Mouse (Mus musculus) CH12.LX (cell line): ENCODE measurements around the gene Defb26. TPM values are rescaled to one million over a fixed set of nuclear protein-coding genes. Genes with fewer than 3 reads are reported as not detected.

ENCODE experiments used
- DNase-seq: peaks from one replicate; pipeline ENCODE4 v3.0.0-alpha.2; 2013; ENCODE audit errors: extremely low read depth
- H3K27ac ChIP-seq: 2 replicates; pipeline ENCODE4 v1.5.1; 2012; ENCODE audit warnings: low read depth, mild to moderate bottlenecking, control low read depth, moderate library complexity; ENCODE audit not compliant: insufficient read depth
- H3K27me3 ChIP-seq: replicated peaks from 2 replicates; pipeline ENCODE3; 2012; ENCODE audit warnings: inconsistent platforms
- H3K36me3 ChIP-seq, 2 experiments: replicated peaks in 1 of 2; 2 replicates each; pipeline versions ENCODE3 to v1.6.1; 2012; ENCODE audit warnings: inconsistent platforms in 1 of 2, low read length in 1 of 2, mild to moderate bottlenecking in 1 of 2, mixed read lengths in 1 of 2, moderate library complexity in 1 of 2; ENCODE audit not compliant: control insufficient read depth in 1 of 2, insufficient read depth in 1 of 2
- H3K4me1 ChIP-seq, 2 experiments: 2 replicates each; pipeline ENCODE4 v1.6.1; 2012; ENCODE audit warnings: inconsistent platforms in 1 of 2, moderate library complexity in 1 of 2; ENCODE audit not compliant: insufficient read depth in 2 of 2, control insufficient read depth in 1 of 2
- H3K4me2 ChIP-seq: 2 replicates; pipeline ENCODE4 v1.6.1; 2012; ENCODE audit warnings: low read depth, mild to moderate bottlenecking, control low read depth; ENCODE audit not compliant: poor library complexity, insufficient read depth, severe bottlenecking
- H3K4me3 ChIP-seq, 3 experiments: fragments of 150-350 bp in 1 of 3; sonication (generic) in 1 of 3; replicated peaks in 1 of 3; 2 replicates each; pipeline versions ENCODE3 to v1.5.1; 2011 to 2012; ENCODE audit warnings: low read depth in 2 of 3, low read length in 2 of 3, mild to moderate bottlenecking in 2 of 3, moderate library complexity in 2 of 3, control low read depth in 1 of 3, improper control_type of control experiment in 1 of 3, inconsistent platforms in 1 of 3, mixed read lengths in 1 of 3; ENCODE audit not compliant: poor library complexity in 1 of 3
- H3K79me2 ChIP-seq: replicated peaks from 2 replicates; pipeline ENCODE4 v1.6.1; 2012; ENCODE audit warnings: mild to moderate bottlenecking, moderate library complexity; ENCODE audit not compliant: control insufficient read depth, poor library complexity, insufficient read depth, severe bottlenecking; ENCODE audit errors: extremely low read depth
- H3K9ac ChIP-seq: 2 replicates; pipeline ENCODE4 v1.6.1; 2012; ENCODE audit warnings: low read depth, mild to moderate bottlenecking, control low read depth, moderate library complexity; ENCODE audit not compliant: insufficient read depth
- H3K9me3 ChIP-seq: replicated peaks from 2 replicates; pipeline ENCODE3; 2012; ENCODE audit warnings: low read length, inconsistent platforms, mixed read lengths
- BHLHE40 ChIP-seq: IDR thresholded peaks from 2 replicates; pipeline ENCODE4 v1.6.1; 2011; ENCODE audit warnings: mild to moderate bottlenecking, low read depth, low read length, improper control_type of control experiment
- CTCF ChIP-seq, 2 experiments: IDR thresholded peaks in 1 of 2; conservative IDR thresholded peaks in 1 of 2; 2 replicates each; pipeline ENCODE4 v1.5.1; 2011 to 2012; ENCODE audit warnings: low read depth in 2 of 2, low read length in 2 of 2, improper control_type of control experiment in 1 of 2, inconsistent platforms in 1 of 2, mild to moderate bottlenecking in 1 of 2, moderate library complexity in 1 of 2
- ELF1 ChIP-seq: IDR thresholded peaks from 2 replicates; pipeline ENCODE4 v1.6.1; 2014; ENCODE audit warnings: low read depth, mild to moderate bottlenecking, inconsistent platforms, low read length, improper control_type of control experiment
- ETS1 ChIP-seq: conservative IDR thresholded peaks from 2 replicates; pipeline ENCODE4 v1.6.1; 2012; ENCODE audit warnings: low read depth, mild to moderate bottlenecking, inconsistent platforms, low read length, improper control_type of control experiment, moderate library complexity
- HCFC1 ChIP-seq: IDR thresholded peaks from 2 replicates; pipeline ENCODE4 v1.6.1; 2012; ENCODE audit warnings: low read depth, mild to moderate bottlenecking, inconsistent platforms, low read length, improper control_type of control experiment
- JUND ChIP-seq: conservative IDR thresholded peaks from 2 replicates; pipeline ENCODE4 v1.6.1; 2011; ENCODE audit warnings: low read depth, low read length, improper control_type of control experiment
- MAFK ChIP-seq: IDR thresholded peaks from 2 replicates; pipeline ENCODE4 v1.6.1; 2011; ENCODE audit warnings: low read length, improper control_type of control experiment; ENCODE audit not compliant: insufficient replicate concordance
- MEF2A ChIP-seq: IDR thresholded peaks from 2 replicates; pipeline ENCODE4 v1.6.1; 2014; ENCODE audit warnings: low read depth, mild to moderate bottlenecking, inconsistent platforms, low read length, improper control_type of control experiment, borderline replicate concordance
- MXI1 ChIP-seq: IDR thresholded peaks from 2 replicates; pipeline ENCODE4 v1.6.1; 2011; ENCODE audit warnings: mild to moderate bottlenecking, low read depth, low read length, improper control_type of control experiment
- MYC ChIP-seq: IDR thresholded peaks from 2 replicates; pipeline ENCODE4 v1.6.1; 2011; ENCODE audit warnings: low read depth, mild to moderate bottlenecking, improper control_type of control experiment, low read length
- NELFE ChIP-seq: IDR thresholded peaks from 2 replicates; pipeline ENCODE4 v1.6.1; 2011; ENCODE audit warnings: low read depth, low read length, improper control_type of control experiment
- NRF1 ChIP-seq: IDR thresholded peaks from 2 replicates; pipeline ENCODE4 v1.6.1; 2014; ENCODE audit warnings: low read depth, mild to moderate bottlenecking, inconsistent platforms, low read length, improper control_type of control experiment, moderate library complexity
- PAX5 ChIP-seq: IDR thresholded peaks from 2 replicates; pipeline ENCODE4 v1.6.1; 2012; ENCODE audit warnings: low read length, inconsistent platforms, mixed read lengths
- POLR2A ChIP-seq: IDR thresholded peaks from 2 replicates; pipeline ENCODE4 v1.6.1; 2011; ENCODE audit warnings: low read depth, mild to moderate bottlenecking, improper control_type of control experiment, low read length
- POLR2AphosphoS2 ChIP-seq: IDR thresholded peaks from 2 replicates; pipeline ENCODE4 v1.6.1; 2011; ENCODE audit warnings: low read depth, low read length, improper control_type of control experiment
- RAD21 ChIP-seq: IDR thresholded peaks from 2 replicates; pipeline ENCODE4 v1.6.1; 2011; ENCODE audit warnings: low read depth, mild to moderate bottlenecking, low read length, improper control_type of control experiment, moderate library complexity
- SMC3 ChIP-seq: IDR thresholded peaks from 2 replicates; pipeline ENCODE4 v1.6.1; 2011; ENCODE audit warnings: low read depth, low read length, improper control_type of control experiment
- UBTF ChIP-seq: IDR thresholded peaks from 2 replicates; pipeline ENCODE4 v1.6.1; 2012; ENCODE audit warnings: low read depth, mild to moderate bottlenecking, inconsistent platforms, low read length, improper control_type of control experiment, moderate library complexity
- USF1 ChIP-seq: IDR thresholded peaks from 2 replicates; pipeline ENCODE4 v1.6.1; 2014; ENCODE audit warnings: low read depth, mild to moderate bottlenecking, inconsistent platforms, low read length, improper control_type of control experiment
- USF2 ChIP-seq: conservative IDR thresholded peaks from 2 replicates; pipeline ENCODE4 v1.6.1; 2011; ENCODE audit warnings: low read depth, low read length, improper control_type of control experiment
- ZC3H11A ChIP-seq: IDR thresholded peaks from 2 replicates; pipeline ENCODE4 v1.6.1; 2012; ENCODE audit warnings: low read depth, mild to moderate bottlenecking, inconsistent platforms, low read length, improper control_type of control experiment
- ZKSCAN1 ChIP-seq: IDR thresholded peaks from 2 replicates; pipeline ENCODE4 v1.6.1; 2012; ENCODE audit warnings: low read depth, inconsistent platforms, low read length, improper control_type of control experiment, borderline replicate concordance
- dilution Hi-C: fragments of 300-500 bp; cut with MboI; formaldehyde crosslinking; loops from 2 replicates; pipeline ENCODE4 v1.14.3; 2020; ENCODE audit warnings: low sequenced_read_pairs; ENCODE audit not compliant: extremely low pct_unique_long_range_greater_than_20kb, extremely low pct_ligation_motif_present
- in situ Hi-C: fragments of 300-500 bp; cut with MboI; formaldehyde crosslinking; loops from 3 replicates; pipeline ENCODE4 v1.14.3; 2019; ENCODE audit warnings: low sequenced_read_pairs, low pct_ligation_motif_present, low pct_unique_long_range_greater_than_20kb, mixed read lengths
- polyA plus RNA-seq: library from polyadenylated mRNA; unstranded; fragments of >175 nt; gene quantifications from 2 replicates; pipeline ENCODE4 v1.2.1, GENCODE M21; 2012; ENCODE audit warnings: low read depth; ENCODE audit not compliant: insufficient read length
- total RNA-seq, 2 experiments: library from RNA; depleted of rRNA; stranded (reverse); fragments of 300-350 nt in 1 of 2; fragments of >200 nt in 1 of 2; gene quantifications; 2 replicates each; pipeline ENCODE4 v1.2.3; 2012 to 2014

Defb26 gene
- total and polyA plus RNA-seq, 3 experiments: not detected

- H3K4me1 ChIP-seq: no peaks in the 10 kb centered on the region
Observed at GRCm38 (mm10) chr2:152548124-152548523, 36.6 kb upstream of the Defb26 start.

GRCm38 (mm10) chr2:152544691-152545090, 33.2 kb upstream of the Defb26 start:
- dilution Hi-C loops (no loop called here), in situ Hi-C loops (no loop called here)
- no peaks in the 10 kb centered on the region for H3K36me3 ChIP-seq
- peaks cover 3% of the 10 kb centered on the region for H3K27me3 ChIP-seq
- DNase-seq: peak; percentile 24
- H3K4me3 ChIP-seq: no peak overlapping the region
- H3K4me1 ChIP-seq: no peaks in the 10 kb centered on the region
- H3K9me3 ChIP-seq: peaks cover 4% of the 10 kb centered on the region
- H3K9ac ChIP-seq: no peak overlapping the region
- H3K27ac ChIP-seq: no peak overlapping the region
- no peaks in the 10 kb centered on the region for H3K79me2 ChIP-seq
- TF ChIP-seq RAD21 (peak; percentile 69), ETS1 (no peak), SMC3 (peak; percentile 60), CTCF (conservative IDR thresholded peaks at IDR 0.05 in 1 of 2, IDR thresholded peaks at IDR 0.05 in 1 of 2; ENCODE audit: low read depth in 2 of 2, low read length in 2 of 2) (peak in 1 of 2 experiments; percentile 80; a peak in 2 of 4 replicates)
- H3K4me2 ChIP-seq: no peak overlapping the region

More at GRCm38 (mm10) chr2:152548124-152548523, 36.6 kb upstream of the Defb26 start:
- no peak for DNase-seq
- H3K9ac ChIP-seq: no peak overlapping the region
- no peaks in the 10 kb centered on the region for H3K9me3 ChIP-seq
- no peak overlapping the region for H3K4me2 ChIP-seq
- in situ Hi-C loops (no loop called here), dilution Hi-C loops (no loop called here)
- no peaks in the 10 kb centered on the region for H3K36me3 ChIP-seq
- H3K4me3 ChIP-seq: no peak overlapping the region
- no peak for TF ChIP-seq NRF1
- TF ChIP-seq MXI1: no peak
- no peak for TF ChIP-seq MAFK
- TF ChIP-seq ZC3H11A: no peak
- no peak for TF ChIP-seq MYC
- no peak for TF ChIP-seq POLR2AphosphoS2
- no peak for TF ChIP-seq PAX5
- TF ChIP-seq BHLHE40: no peak
- no peak for TF ChIP-seq ZKSCAN1
- TF ChIP-seq USF2: no peak
- no peak for TF ChIP-seq HCFC1
- TF ChIP-seq POLR2A: no peak
- no peak for TF ChIP-seq USF1
- TF ChIP-seq ELF1: no peak
- no peak for TF ChIP-seq MEF2A
- TF ChIP-seq RAD21: no peak
- TF ChIP-seq NELFE: no peak
- TF ChIP-seq JUND: no peak
- TF ChIP-seq UBTF: no peak
- H3K27me3 ChIP-seq: peaks cover 1% of the 10 kb centered on the region
- H3K27ac ChIP-seq: no peak overlapping the region
- H3K79me2 ChIP-seq: no peaks in the 10 kb centered on the region
